Mouse (Mus musculus) megakaryocyte, embryonic 14.5 days (primary cell): ENCODE data around the gene Zfp574.

ENCODE experiments used
- FLI1 ChIP-seq: IDR thresholded peaks from 2 replicates; pipeline ENCODE4 v1.6.1; 2012; ENCODE audit warnings: low read length, inconsistent platforms, mixed read lengths
- GATA1 ChIP-seq: IDR thresholded peaks from 3 replicates; pipeline ENCODE4 v1.6.1; 2012; ENCODE audit warnings: mixed read lengths, low read length, inconsistent platforms, borderline replicate concordance

GRCm38 (mm10) chr7:25127971-25128370 lies 55.6 kb downstream of the Zfp574 start:
- TF ChIP-seq GATA1 (no peak), FLI1 (no peak)
